Mouse (Mus musculus) heart, postnatal 0 days (tissue): ENCODE measurements at regions not wholly inside any gene's neighbourhood (a gene's known extent, or its start where the extent isn't known, plus 50 kb on each side); places are given as distances from the start of the nearest gene placed in this dataset.

Experiments
- ATAC-seq: fragments of 200-750 bp; cut with Nextera tagmentation; 2 replicates; pipeline ENCODE4 v1.8.0; 2017; ENCODE audit warnings: low read depth, moderate number of reproducible peaks, moderate library complexity; ENCODE audit not compliant: insufficient read depth
- DNase-seq: peaks from one replicate; pipeline ENCODE4 v3.0.0-alpha.2; 2016; ENCODE audit warnings: low spot score
- H3K27ac ChIP-seq: fragments of 300-500 bp; sonication (generic); 2 replicates; pipeline ENCODE4 v1.5.1; 2014; ENCODE audit warnings: low read depth, mild to moderate bottlenecking
- H3K27me3 ChIP-seq: fragments of 300-500 bp; sonication (generic); 2 replicates; pipeline ENCODE4 v1.6.1; 2014; ENCODE audit warnings: low read length, mixed read lengths; ENCODE audit not compliant: control insufficient read depth, insufficient read depth
- H3K36me3 ChIP-seq: fragments of 300-500 bp; sonication (generic); replicated peaks from 2 replicates; pipeline ENCODE4 v1.6.1; 2014; ENCODE audit warnings: low read length, mixed read lengths; ENCODE audit not compliant: control insufficient read depth, insufficient read depth
- H3K4me1 ChIP-seq: fragments of 300-500 bp; sonication (generic); 2 replicates; pipeline ENCODE4 v1.6.1; 2014; ENCODE audit warnings: antibody characterized with exemption; ENCODE audit not compliant: control insufficient read depth, insufficient read depth
- H3K4me2 ChIP-seq: fragments of 300-500 bp; sonication (generic); 2 replicates; pipeline ENCODE4 v1.6.1; 2014; ENCODE audit warnings: low read depth, mild to moderate bottlenecking, low read length, moderate library complexity
- H3K4me3 ChIP-seq: fragments of 300-500 bp; sonication (generic); 2 replicates; pipeline ENCODE4 v1.5.1; 2014; ENCODE audit warnings: low read depth, low read length
- H3K9ac ChIP-seq: fragments of 300-500 bp; sonication (generic); replicated peaks from 2 replicates; pipeline ENCODE4 v1.6.1; 2014; ENCODE audit warnings: low read depth, low read length, mixed read lengths
- H3K9me3 ChIP-seq: fragments of 300-500 bp; sonication (generic); replicated peaks from 2 replicates; pipeline ENCODE4 v1.6.1; 2016; ENCODE audit warnings: low read length; ENCODE audit not compliant: control insufficient read depth
- CTCF ChIP-seq: IDR thresholded peaks from 2 replicates; pipeline ENCODE4 v1.5.1; 2016; ENCODE audit warnings: antibody characterized with exemption, control low read depth, low read depth
- EP300 ChIP-seq: IDR thresholded peaks from 2 replicates; pipeline ENCODE4 v1.6.1; 2016; ENCODE audit warnings: antibody characterized with exemption, low read depth
- WGBS: fragments of 180-500 bp; shearing (Covaris S2); extraction: QIAGEN DNeasy Blood & Tissue Kit; methylation state at CpG from one replicate; pipeline ENCODE4 v1.1.7; 2014; 5-methylcytosine and 5-hydroxymethylcytosine counted together

GRCm38 (mm10) chr8:92427801-92428200, 70.4 kb downstream of the Irx5 start:
- no peaks in the 10 kb centered on the region for H3K36me3 ChIP-seq
- H3K9me3 ChIP-seq, result no peaks in the 10 kb centered on the region
- no peak overlapping the region for H3K9ac ChIP-seq
- H3K27me3 ChIP-seq, result peaks cover 3% of the 10 kb centered on the region; the same call in 1 of the 2 replicates
- H3K4me1 ChIP-seq, result no peaks in the 10 kb centered on the region
- ATAC-seq (no peak), DNase-seq (no peak)
- H3K4me3 ChIP-seq, result no peak overlapping the region
- 38% methylated on average over 9 of the region's 9 CpGs for WGBS
- H3K4me2 ChIP-seq, result no peak overlapping the region
- H3K27ac ChIP-seq, result no peak overlapping the region
- TF ChIP-seq EP300 (no peak), CTCF (no peak)

- H3K9me3 ChIP-seq, result no peaks in the 10 kb centered on the region
- 0 out of 2 replicates have a peak, but pooled peaks cover 4% of the 10 kb centered on the region for H3K27me3 ChIP-seq
- no peak overlapping the region for H3K27ac ChIP-seq
- no peak overlapping the region for H3K4me2 ChIP-seq
- no peaks in the 10 kb centered on the region for H3K4me1 ChIP-seq
- DNase-seq (no peak), ATAC-seq (no peak)
- TF ChIP-seq CTCF (no peak), EP300 (no peak)
- H3K9ac ChIP-seq, result no peak overlapping the region
- no peak overlapping the region for H3K4me3 ChIP-seq
- WGBS, result 78% methylated on average over 15 of the region's 15 CpGs
- no peaks in the 10 kb centered on the region for H3K36me3 ChIP-seq
Measured at GRCm38 (mm10) chr8:92437075-92437663, 79.7 kb downstream of the Irx5 start.

- no peak overlapping the region for H3K27ac ChIP-seq
- H3K4me3 ChIP-seq, result no peak overlapping the region
- ATAC-seq (no peak), DNase-seq (no peak)
- TF ChIP-seq CTCF (no peak; the same call in 1 of the 2 replicates), EP300 (no peak)
- H3K9me3 ChIP-seq, result no peaks in the 10 kb centered on the region
- H3K9ac ChIP-seq, result no peak overlapping the region
- H3K4me2 ChIP-seq, result no peak overlapping the region
- H3K27me3 ChIP-seq, result 0 out of 2 replicates have a peak, but pooled peaks cover 4% of the 10 kb centered on the region
- no peaks in the 10 kb centered on the region for H3K36me3 ChIP-seq
- WGBS, result 36% methylated on average over 9 of the region's 9 CpGs
- no peaks in the 10 kb centered on the region for H3K4me1 ChIP-seq
Measured at GRCm38 (mm10) chr8:92438294-92438693, 80.9 kb downstream of the Irx5 start.

DNA sequence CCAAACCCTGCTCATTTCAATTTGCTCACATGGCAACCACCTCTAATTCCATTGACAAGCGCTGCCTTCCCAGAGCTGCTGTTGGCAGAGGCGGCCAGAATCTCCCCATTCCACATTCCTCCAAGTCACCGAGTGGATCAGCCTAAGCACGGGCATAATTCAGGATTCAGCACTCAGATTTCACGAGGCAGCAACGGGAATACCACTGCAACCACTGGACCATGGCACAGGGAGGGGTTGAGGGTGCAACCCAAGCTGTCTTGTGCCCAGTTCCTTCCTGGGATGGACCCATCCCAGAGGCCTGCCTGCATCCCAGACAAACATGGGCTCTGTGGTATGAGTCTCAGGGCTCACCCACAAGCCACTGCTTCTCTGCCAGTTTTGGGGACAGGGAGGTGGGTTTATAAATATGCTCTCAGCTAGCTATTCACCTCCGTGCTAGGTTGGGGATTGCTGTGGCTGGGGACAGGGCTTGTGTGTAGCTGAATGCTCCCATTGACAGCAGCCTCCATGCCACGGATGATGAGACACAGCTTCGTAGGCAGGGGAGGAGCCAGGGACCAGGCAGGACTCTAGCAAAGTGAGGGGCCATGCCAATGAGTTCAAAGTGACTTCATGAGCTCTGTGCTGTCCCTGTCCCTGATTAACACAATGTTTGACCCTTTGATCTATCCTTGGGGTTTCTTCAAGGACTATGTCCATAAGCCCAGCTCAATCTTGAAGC, 82.5 kb downstream of the Irx5 start:
- TF ChIP-seq CTCF (no peak), EP300 (no peak)

GRCm38 (mm10) chr8:92442086-92442485, 84.7 kb downstream of the Irx5 start:
- WGBS, result 52% methylated on average over 6 of the region's 6 CpGs
- Histone ChIP-seq H3K27ac (no peak overlapping the region), H3K9ac (no peak overlapping the region), H3K9me3 (no peaks in the 10 kb centered on the region), H3K27me3 (0 out of 2 replicates have a peak, but pooled peaks cover 4% of the 10 kb centered on the region), H3K4me3 (no peak overlapping the region), H3K36me3 (no peaks in the 10 kb centered on the region), H3K4me2 (no peak overlapping the region), H3K4me1 (no peaks in the 10 kb centered on the region)
- ATAC-seq (no peak), DNase-seq (no peak)
- TF ChIP-seq CTCF (no peak), EP300 (no peak)

More for the DNA sequence above, 82.5 kb downstream of the Irx5 start:
- Histone ChIP-seq H3K27ac (no peak overlapping the region), H3K4me1 (no peaks in the 10 kb centered on the region), H3K4me2 (no peak overlapping the region), H3K36me3 (no peaks in the 10 kb centered on the region), H3K27me3 (0 out of 2 replicates have a peak, but pooled peaks cover 4% of the 10 kb centered on the region), H3K9ac (no peak overlapping the region), H3K9me3 (no peaks in the 10 kb centered on the region), H3K4me3 (no peak overlapping the region)
- no peak for DNase-seq
- WGBS, result 65% methylated on average over 9 of the region's 9 CpGs
- ATAC-seq, result no peak
